Mouse (Mus musculus) left cerebral cortex, adult 11 months (tissue): ENCODE results near the gene Ndfip2.
A peak's percentile ranks its signal among the peaks of the same experiment; 100 is the strongest.

Experiments
- DNase-seq: peaks from one replicate; pipeline ENCODE4 v3.0.0; 2022; ENCODE audit warnings: low spot score

Gene Ndfip2

GRCm38 (mm10) chr14:105287557-105287956 is 29.2 kb downstream of the Ndfip2 start:
- DNase-seq = no peak

GRCm38 (mm10) chr14:105287972-105288371 is 29.6 kb downstream of the Ndfip2 start:
- DNase-seq = no peak

GRCm38 (mm10) chr14:105288529-105288928 is 30.2 kb downstream of the Ndfip2 start:
- no peak for DNase-seq

GRCm38 (mm10) chr14:105292139-105292538 is 33.8 kb downstream of the Ndfip2 start:
- no peak for DNase-seq

GRCm38 (mm10) chr14:105293777-105294176 is 35.4 kb downstream of the Ndfip2 start:
- no peak for DNase-seq

- peak; percentile 57 for DNase-seq
Measured at GRCm38 (mm10) chr14:105295820-105296582, 37.6 kb downstream of the Ndfip2 start.

GRCm38 (mm10) chr14:105299744-105300255 is 41.4 kb downstream of the Ndfip2 start:
- DNase-seq = no peak

GRCm38 (mm10) chr14:105300551-105300950 is 42.2 kb downstream of the Ndfip2 start:
- DNase-seq = no peak

- no peak for DNase-seq
Measured at GRCm38 (mm10) chr14:105302708-105303107, 44.3 kb downstream of the Ndfip2 start.

GRCm38 (mm10) chr14:105307716-105308115 is 49.3 kb downstream of the Ndfip2 start:
- no peak for DNase-seq

- no peak for DNase-seq
Measured at GRCm38 (mm10) chr14:105312366-105312765, 54.0 kb downstream of the Ndfip2 start.

GRCm38 (mm10) chr14:105312944-105313343 is 54.6 kb downstream of the Ndfip2 start:
- DNase-seq = no peak

GRCm38 (mm10) chr14:105313877-105314276 is 55.5 kb downstream of the Ndfip2 start:
- no peak for DNase-seq

- DNase-seq = no peak
Measured at GRCm38 (mm10) chr14:105321712-105322111, 63.3 kb downstream of the Ndfip2 start.

- DNase-seq = no peak
Measured at GRCm38 (mm10) chr14:105322829-105323228, 64.5 kb downstream of the Ndfip2 start.

- DNase-seq = no peak
Measured at GRCm38 (mm10) chr14:105323448-105323847, 65.1 kb downstream of the Ndfip2 start.

- DNase-seq = peak; percentile 65
Measured at GRCm38 (mm10) chr14:105328397-105329302, 70.3 kb downstream of the Ndfip2 start.

GRCm38 (mm10) chr14:105333475-105334094 is 75.2 kb downstream of the Ndfip2 start:
- peak; percentile 48 for DNase-seq

- no peak for DNase-seq
Measured at GRCm38 (mm10) chr14:105341765-105342164, 83.4 kb downstream of the Ndfip2 start.

- DNase-seq = no peak
Measured at GRCm38 (mm10) chr14:105354121-105354520, 95.7 kb downstream of the Ndfip2 start.
